Comparison of ENCODE assay signal across 13 mouse cellular contexts in genomic region chr7:114321694-114322372, GRCm38 (mm10). TPM values are rescaled to one million over a fixed set of nuclear protein-coding genes. Genes with fewer than 3 reads are reported as not detected.
DNase-seq lines count a peak whose midpoint lies in the region; ATAC-seq and TF ChIP-seq lines count a peak whose summit lies in the region.
"Had no signal": no experiment of that assay in that cellular context is flagged by ENCODE, and none has a peak within 500 bp of the region (broad histone marks: within the 10 kb centered on the region; RNA-seq: fewer than 3 reads in every experiment).

No protein-coding gene starts in this region.

- no peak overlapping the region for H3K9ac ChIP-seq in lung, embryonic 14.5 days
- H3K9ac ChIP-seq: neural tube, embryonic 13.5 days had no signal

- ATAC-seq in lung, embryonic 14.5 days (ENCODE audit: insufficient read depth), result no peak
- ATAC-seq: inflammation-experienced regulatory T-cells, adult 6 months; midbrain, embryonic 16.5 days had no signal

- H3K27ac ChIP-seq in lung, embryonic 14.5 days (ENCODE audit: low read depth), result peak overlapping the region; percentile 20; the same call in 1 of the 2 replicates
- H3K27ac ChIP-seq: neural tube, embryonic 13.5 days had no signal

- peaks cover 6% of the 10 kb centered on the region for H3K4me1 ChIP-seq in lung, embryonic 14.5 days (ENCODE audit: insufficient read depth)

- H3K36me3 ChIP-seq in lung, embryonic 14.5 days (ENCODE audit: insufficient read depth), result no peaks in the 10 kb centered on the region
- H3K36me3 ChIP-seq: neural tube, embryonic 13.5 days had no signal

- H3K4me2 ChIP-seq in lung, embryonic 14.5 days, result no peak overlapping the region
- H3K4me2 ChIP-seq: neural tube, embryonic 13.5 days had no signal

- H3K4me3 ChIP-seq in lung, embryonic 14.5 days (ENCODE audit: low read depth, low read length), result no peak overlapping the region
- H3K4me3 ChIP-seq: heart, adult 2 months; neural tube, embryonic 13.5 days had no signal

- H3K9me3 ChIP-seq in lung, embryonic 14.5 days (ENCODE audit: low read depth, low read length), result no peaks in the 10 kb centered on the region
- H3K9me3 ChIP-seq: neural tube, embryonic 13.5 days had no signal

- no peaks in the 10 kb centered on the region for H3K27me3 ChIP-seq in lung, embryonic 14.5 days (ENCODE audit: insufficient read depth, low read length)
- H3K27me3 ChIP-seq: neural tube, embryonic 13.5 days had no signal

- DNase-seq in heart, adult 11 months, result peak; percentile 94
- no peak for DNase-seq in heart, postnatal 4 days
- no peak for DNase-seq in lung, embryonic 14.5 days
- no peak for DNase-seq in lung, adult 18-20 months
- DNase-seq in embryo, embryonic 11 days, result peak; percentile 11
- peak; percentile 37 for DNase-seq in retina, postnatal 1 day
- DNase-seq in frontal cortex, postnatal 36 days (ENCODE audit: low spot score in 2 of 2), result no peak
- DNase-seq: adrenal gland, adult 8-10 months; heart, postnatal 14 days had no signal

- WGBS in lung, embryonic 14.5 days, result 57% methylated on average over 5 of the region's 5 CpGs

- TF ChIP-seq CTCF in lung, embryonic 14.5 days (IDR thresholded peaks at IDR 0.05; ENCODE audit: low read depth), result no peak

RNA-seq across cellular contexts. Expression of gene Psma1, which starts 45.9 kb away (rescaled TPM):
- 100 to 1,000 TPM; 147 to 148 TPM for total RNA-seq in heart, postnatal 4 days (2021)
- polyA plus RNA-seq in lung, embryonic 14.5 days (2014; fragmentation: Nextera tagmentation; extraction: Ambion mirVana), result 424 and 430 TPM in 2 replicates

Comparison
In these comparisons a context has a peak if more than half of its experiments do, and no peak if none do; other contexts are left out.
1. DNase-seq: peak in heart, adult 11 months (single experiment), embryo, embryonic 11 days (single experiment) and retina, postnatal 1 day (single experiment); none in heart, postnatal 4 days (single experiment), lung, embryonic 14.5 days (single experiment), lung, adult 18-20 months (0 of 2) and frontal cortex, postnatal 36 days (0 of 2).